Mouse (Mus musculus): Measurements from ENCODE around the gene Cops3. TPM values are rescaled to one million over a fixed set of nuclear protein-coding genes. Genes with fewer than 3 reads are reported as not detected.

Cops3 gene
- polyA plus RNA-seq, 1 experiment from 2014 or later: 95.6 TPM

GRCm38 (mm10) chr11:59809071-59809669 is 30.5 kb downstream of the Cops3 start:
- 0 out of 2 replicates have a peak, but pooled peaks cover 4% of the 10 kb centered on the region for H3K36me3 ChIP-seq (ENCODE audit: insufficient read depth, low read length)
- peak; percentile 77 for ATAC-seq
- peak overlapping the region; percentile 99 for H3K9ac ChIP-seq (replicated peaks; ENCODE audit: low read depth)
- H3K4me2 ChIP-seq (replicated peaks; ENCODE audit: low read depth, low read length): peak overlapping the region; percentile 61
- no peak for TF ChIP-seq CTCF (IDR thresholded peaks at IDR 0.05)
- TF ChIP-seq EP300 (IDR thresholded peaks at IDR 0.05): no peak
- no peaks in the 10 kb centered on the region for H3K27me3 ChIP-seq (replicated peaks; ENCODE audit: insufficient read depth, low read length)
- peaks cover 6% of the 10 kb centered on the region; the same call in 1 of the 2 replicates for H3K4me1 ChIP-seq (ENCODE audit: insufficient read depth, low read depth, low read length)
- WGBS: 0% methylated on average over 15 of the region's 15 CpGs
- peak; percentile 96 for DNase-seq (ENCODE audit: low spot score)
- H3K27ac ChIP-seq (ENCODE audit: low read length): peak overlapping the region; percentile 98
- peak overlapping the region; percentile 86 for H3K4me3 ChIP-seq (ENCODE audit: low read depth, low read length)
- H3K9me3 ChIP-seq (ENCODE audit: low read length): no peaks in the 10 kb centered on the region

GRCm38 (mm10) chr11:59808170-59808960 is 31.3 kb downstream of the Cops3 start:
- peak overlapping the region; percentile 86 for H3K4me3 ChIP-seq (ENCODE audit: low read depth, low read length)
- no peak for ATAC-seq
- peaks cover 9% of the 10 kb centered on the region for H3K36me3 ChIP-seq (ENCODE audit: insufficient read depth, low read length)
- H3K27me3 ChIP-seq (replicated peaks; ENCODE audit: insufficient read depth, low read length): no peaks in the 10 kb centered on the region
- peak overlapping the region; percentile 61 for H3K4me2 ChIP-seq (replicated peaks; ENCODE audit: low read depth, low read length)
- H3K27ac ChIP-seq (ENCODE audit: low read length): peak overlapping the region; percentile 98
- H3K9me3 ChIP-seq (ENCODE audit: low read length): no peaks in the 10 kb centered on the region
- WGBS: 56% methylated on average over 14 of the region's 14 CpGs
- peak; percentile 40 for TF ChIP-seq CTCF (IDR thresholded peaks at IDR 0.05)
- TF ChIP-seq EP300 (IDR thresholded peaks at IDR 0.05): no peak
- peak overlapping the region; percentile 99; the same call in 1 of the 2 replicates for H3K9ac ChIP-seq (replicated peaks; ENCODE audit: low read depth)
- peaks cover 6% of the 10 kb centered on the region; the same call in 1 of the 2 replicates for H3K4me1 ChIP-seq (ENCODE audit: insufficient read depth, low read depth, low read length)
- peak; percentile 12 for DNase-seq (ENCODE audit: low spot score)

DNA sequence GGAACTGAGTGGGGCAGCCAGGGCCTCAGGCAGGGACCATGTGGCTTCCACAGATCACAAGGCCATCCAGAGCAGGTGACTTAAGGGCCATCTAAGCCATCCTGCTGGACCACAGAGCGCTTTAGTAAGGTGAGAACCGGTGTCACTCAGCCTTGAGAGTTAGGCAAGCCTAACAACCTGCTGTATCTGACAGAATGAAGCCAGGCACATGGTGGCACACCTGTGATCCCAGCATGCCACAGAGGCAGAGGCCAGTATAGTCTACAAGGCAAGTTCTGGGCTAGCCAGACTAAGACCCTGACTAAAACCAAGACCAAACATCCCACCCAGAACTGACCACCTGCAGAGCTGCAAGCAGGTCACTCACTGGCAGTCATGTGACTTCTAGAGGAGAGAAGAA is 34.0 kb downstream of the Cops3 start:
- Histone ChIP-seq H3K4me1 (ENCODE audit: insufficient read depth, low read depth, low read length) (peaks cover 6% of the 10 kb centered on the region; the same call in 1 of the 2 replicates), H3K27ac (ENCODE audit: low read length) (no peak overlapping the region), H3K4me3 (ENCODE audit: low read depth, low read length) (no peak overlapping the region), H3K9me3 (ENCODE audit: low read length) (no peaks in the 10 kb centered on the region), H3K4me2 (replicated peaks; ENCODE audit: low read depth, low read length) (no peak overlapping the region), H3K9ac (replicated peaks; ENCODE audit: low read depth) (no peak overlapping the region), H3K36me3 (ENCODE audit: insufficient read depth, low read length) (peaks cover 25% of the 10 kb centered on the region), H3K27me3 (replicated peaks; ENCODE audit: insufficient read depth, low read length) (no peaks in the 10 kb centered on the region)
- WGBS: 91% methylated on average over 2 of the region's 2 CpGs
- no peak for TF ChIP-seq EP300 (IDR thresholded peaks at IDR 0.05)
- no peak for TF ChIP-seq CTCF (IDR thresholded peaks at IDR 0.05)
- DNase-seq (ENCODE audit: low spot score): no peak
- ATAC-seq: no peak

GRCm38 (mm10) chr11:59805256-59805655 is 34.4 kb downstream of the Cops3 start:
- no peak for ATAC-seq

GRCm38 (mm10) chr11:59804409-59805110 is 35.1 kb downstream of the Cops3 start:
- DNase-seq (ENCODE audit: low spot score): no peak
- Histone ChIP-seq H3K4me2 (replicated peaks; ENCODE audit: low read depth, low read length) (no peak overlapping the region), H3K4me3 (ENCODE audit: low read depth, low read length) (no peak overlapping the region), H3K27ac (ENCODE audit: low read length) (no peak overlapping the region), H3K36me3 (ENCODE audit: insufficient read depth, low read length) (peaks cover 36% of the 10 kb centered on the region), H3K4me1 (ENCODE audit: insufficient read depth, low read depth, low read length) (peaks cover 6% of the 10 kb centered on the region; the same call in 1 of the 2 replicates), H3K9ac (replicated peaks; ENCODE audit: low read depth) (no peak overlapping the region), H3K27me3 (replicated peaks; ENCODE audit: insufficient read depth, low read length) (no peaks in the 10 kb centered on the region), H3K9me3 (ENCODE audit: low read length) (no peaks in the 10 kb centered on the region)
- ATAC-seq: no peak
- WGBS: 91% methylated on average over 22 of the region's 22 CpGs
- TF ChIP-seq EP300 (IDR thresholded peaks at IDR 0.05) (no peak), CTCF (IDR thresholded peaks at IDR 0.05) (peak; percentile 40)

More at GRCm38 (mm10) chr11:59805256-59805655, 34.4 kb downstream of the Cops3 start:
- Histone ChIP-seq H3K36me3 (ENCODE audit: insufficient read depth, low read length) (peaks cover 29% of the 10 kb centered on the region), H3K9me3 (ENCODE audit: low read length) (no peaks in the 10 kb centered on the region), H3K27me3 (replicated peaks; ENCODE audit: insufficient read depth, low read length) (no peaks in the 10 kb centered on the region), H3K27ac (ENCODE audit: low read length) (no peak overlapping the region), H3K4me2 (replicated peaks; ENCODE audit: low read depth, low read length) (no peak overlapping the region), H3K9ac (replicated peaks; ENCODE audit: low read depth) (no peak overlapping the region), H3K4me1 (ENCODE audit: insufficient read depth, low read depth, low read length) (peaks cover 6% of the 10 kb centered on the region; the same call in 1 of the 2 replicates), H3K4me3 (ENCODE audit: low read depth, low read length) (no peak overlapping the region)
- TF ChIP-seq CTCF (IDR thresholded peaks at IDR 0.05): no peak
- TF ChIP-seq EP300 (IDR thresholded peaks at IDR 0.05): no peak
- 86% methylated on average over 1 of the region's 1 CpGs for WGBS
- no peak for DNase-seq (ENCODE audit: low spot score)

DNA sequence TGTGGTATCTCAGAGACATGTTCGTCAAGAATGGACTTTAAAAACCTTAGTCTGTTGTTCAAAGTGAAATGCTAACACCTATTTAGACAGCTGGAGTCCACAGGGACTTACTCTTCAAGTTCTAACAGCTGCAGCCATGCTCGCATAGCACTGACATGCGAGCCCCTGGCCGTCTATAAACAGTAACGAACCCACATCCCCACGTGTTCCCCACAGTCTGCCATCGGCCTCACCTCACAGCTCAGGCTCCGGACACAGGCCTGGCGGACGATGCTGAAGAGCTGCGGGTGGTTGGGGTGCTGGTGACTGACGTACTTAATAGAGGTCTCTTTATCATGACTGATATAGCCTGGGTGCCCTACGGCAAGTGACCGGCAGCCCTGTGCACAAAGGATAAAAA is 36.1 kb downstream of the Cops3 start:
- H3K9ac ChIP-seq (replicated peaks; ENCODE audit: low read depth): no peak overlapping the region
- H3K9me3 ChIP-seq (ENCODE audit: low read length): no peaks in the 10 kb centered on the region
- no peaks in the 10 kb centered on the region for H3K27me3 ChIP-seq (replicated peaks; ENCODE audit: insufficient read depth, low read length)
- no peak for DNase-seq (ENCODE audit: low spot score)
- no peak overlapping the region for H3K4me3 ChIP-seq (ENCODE audit: low read depth, low read length)
- H3K36me3 ChIP-seq (ENCODE audit: insufficient read depth, low read length): peaks cover 43% of the 10 kb centered on the region
- WGBS: 87% methylated on average over 14 of the region's 14 CpGs
- TF ChIP-seq EP300 (IDR thresholded peaks at IDR 0.05): no peak
- no peak for TF ChIP-seq CTCF (IDR thresholded peaks at IDR 0.05)
- no peak for ATAC-seq
- H3K27ac ChIP-seq (ENCODE audit: low read length): no peak overlapping the region
- no peak overlapping the region for H3K4me2 ChIP-seq (replicated peaks; ENCODE audit: low read depth, low read length)
- peaks cover 2% of the 10 kb centered on the region; the same call in 1 of the 2 replicates for H3K4me1 ChIP-seq (ENCODE audit: insufficient read depth, low read depth, low read length)

All from lung, postnatal 0 days (tissue).